Mouse (Mus musculus): ENCODE measurements around the gene Pik3r2. TPM values are rescaled to one million over a fixed set of nuclear protein-coding genes. Genes with fewer than 3 reads are reported as not detected.

The Pik3r2 gene
- polyA plus RNA-seq, 1 experiment from 2014 or later: 92.5 TPM

DNA sequence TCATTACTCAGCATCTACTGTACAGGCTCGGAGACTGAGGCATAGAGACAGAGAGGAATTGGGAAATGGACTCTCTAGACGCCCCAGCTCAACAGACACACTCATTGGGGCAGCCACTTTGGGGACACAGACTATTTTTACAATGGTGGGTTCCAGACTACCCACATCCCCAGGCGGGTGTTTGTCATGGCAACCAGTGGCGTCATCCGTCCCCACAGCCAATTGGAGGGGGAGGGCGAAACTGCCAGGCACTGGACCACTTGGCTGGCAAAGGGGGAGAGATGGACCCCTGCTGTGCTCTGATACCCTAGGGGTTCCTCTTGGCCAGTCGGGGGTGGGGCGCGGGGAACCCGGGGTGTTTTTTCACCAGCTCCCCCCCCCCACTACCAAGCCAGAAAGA, 24.1 kb upstream of the Pik3r2 start:
- Histone ChIP-seq H3K4me2 (replicated peaks) (no peak overlapping the region), H3K9ac (no peak overlapping the region), H3K9me3 (replicated peaks) (no peaks in the 10 kb centered on the region), H3K4me1 (peaks cover 37% of the 10 kb centered on the region), H3K27ac (replicated peaks) (no peak overlapping the region), H3K36me3 (no peaks in the 10 kb centered on the region), H3K4me3 (replicated peaks) (no peak overlapping the region), H3K27me3 (peaks cover 53% of the 10 kb centered on the region)
- 52% methylated on average over 10 of the region's 10 CpGs for WGBS
- no peak for ATAC-seq (ENCODE audit: insufficient number of reproducible peaks, low FRiP score, low TSS enrichment, low read depth)

DNA sequence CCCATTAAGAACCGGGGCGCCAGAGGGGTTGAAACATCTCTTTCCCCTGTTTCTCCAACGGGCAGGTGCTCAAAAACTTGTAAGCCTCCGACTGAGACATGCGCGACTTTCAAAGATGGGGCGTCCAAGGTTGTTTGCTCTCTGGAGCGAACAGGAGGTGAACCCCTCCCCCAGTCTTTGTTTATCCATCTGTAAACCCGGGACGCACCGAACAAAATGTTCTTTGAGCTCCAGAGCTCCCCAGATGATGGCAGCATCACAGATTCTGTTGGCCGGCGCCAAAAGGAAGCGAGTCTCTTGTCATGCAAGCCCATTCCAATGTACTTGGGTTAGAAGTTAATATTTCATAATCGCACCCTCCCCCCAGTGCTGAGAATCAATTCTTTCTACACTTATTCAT, 21.8 kb upstream of the Pik3r2 start:
- 10% methylated on average over 15 of the region's 15 CpGs for WGBS
- H3K4me3 ChIP-seq (replicated peaks): peak overlapping the region; percentile 58
- H3K9ac ChIP-seq: no peak overlapping the region

DNA sequence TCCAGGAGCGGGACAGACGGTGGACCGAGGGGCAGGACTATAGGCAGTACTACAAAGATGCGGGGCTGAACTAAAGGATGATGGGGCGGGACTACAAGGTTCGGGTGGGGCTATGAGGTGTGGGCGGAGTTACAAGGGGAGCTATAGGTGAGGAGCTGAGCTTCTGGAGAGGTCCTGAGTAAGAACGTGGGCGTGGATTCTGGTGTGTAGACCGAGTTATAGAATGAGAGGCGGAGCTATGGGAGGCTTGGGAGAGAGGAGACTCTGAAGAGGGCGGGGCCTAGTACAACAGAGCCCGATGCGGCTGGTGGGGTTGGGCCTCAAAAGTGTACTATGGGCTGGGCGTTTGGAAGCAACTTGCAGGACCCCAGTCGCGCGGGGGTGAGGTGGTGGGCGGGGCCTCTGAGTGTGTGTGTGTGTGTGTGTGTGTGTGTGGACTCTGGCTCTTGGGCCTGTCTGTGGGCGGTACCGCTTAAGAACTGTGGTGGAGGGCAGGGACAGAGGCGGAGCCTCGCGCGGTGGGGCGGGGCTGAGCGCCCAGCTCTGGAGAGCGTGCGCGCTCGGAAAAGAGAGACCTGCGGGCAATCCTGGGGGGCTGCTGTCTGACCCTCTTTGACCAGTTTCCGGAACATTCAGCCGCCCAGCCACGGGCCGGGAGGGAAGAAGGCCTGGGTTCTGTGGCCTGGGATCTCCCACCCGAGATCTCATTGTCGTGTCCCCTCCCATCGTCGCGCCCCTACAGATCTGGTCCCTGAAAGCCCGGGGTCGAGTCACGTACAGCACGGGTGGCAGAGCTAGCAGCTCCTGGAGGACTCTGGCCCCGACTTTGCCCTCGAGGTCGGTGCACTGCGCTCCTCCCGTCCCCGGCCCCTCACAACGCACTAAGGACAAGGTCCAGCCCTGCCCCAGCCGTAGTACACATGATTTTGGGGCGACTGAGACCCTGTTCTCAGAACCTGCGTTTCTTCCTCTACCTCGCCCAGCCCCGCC, 20.9 kb upstream of the Pik3r2 start:
- under 1% methylated on average over 57 of the region's 57 CpGs for WGBS
- peaks cover 40% of the 10 kb centered on the region for H3K27me3 ChIP-seq
- ATAC-seq (ENCODE audit: insufficient number of reproducible peaks, low FRiP score, low TSS enrichment, low read depth): peak; percentile 88

More for the DNA sequence above, 21.8 kb upstream of the Pik3r2 start:
- no peak overlapping the region for H3K27ac ChIP-seq (replicated peaks)
- no peaks in the 10 kb centered on the region for H3K36me3 ChIP-seq
- peak overlapping the region; percentile 94 for H3K4me2 ChIP-seq (replicated peaks)
- no peak for ATAC-seq (ENCODE audit: insufficient number of reproducible peaks, low FRiP score, low TSS enrichment, low read depth)
- no peaks in the 10 kb centered on the region for H3K9me3 ChIP-seq (replicated peaks)
- H3K27me3 ChIP-seq: peaks cover 40% of the 10 kb centered on the region
- H3K4me1 ChIP-seq: peaks cover 25% of the 10 kb centered on the region

DNA sequence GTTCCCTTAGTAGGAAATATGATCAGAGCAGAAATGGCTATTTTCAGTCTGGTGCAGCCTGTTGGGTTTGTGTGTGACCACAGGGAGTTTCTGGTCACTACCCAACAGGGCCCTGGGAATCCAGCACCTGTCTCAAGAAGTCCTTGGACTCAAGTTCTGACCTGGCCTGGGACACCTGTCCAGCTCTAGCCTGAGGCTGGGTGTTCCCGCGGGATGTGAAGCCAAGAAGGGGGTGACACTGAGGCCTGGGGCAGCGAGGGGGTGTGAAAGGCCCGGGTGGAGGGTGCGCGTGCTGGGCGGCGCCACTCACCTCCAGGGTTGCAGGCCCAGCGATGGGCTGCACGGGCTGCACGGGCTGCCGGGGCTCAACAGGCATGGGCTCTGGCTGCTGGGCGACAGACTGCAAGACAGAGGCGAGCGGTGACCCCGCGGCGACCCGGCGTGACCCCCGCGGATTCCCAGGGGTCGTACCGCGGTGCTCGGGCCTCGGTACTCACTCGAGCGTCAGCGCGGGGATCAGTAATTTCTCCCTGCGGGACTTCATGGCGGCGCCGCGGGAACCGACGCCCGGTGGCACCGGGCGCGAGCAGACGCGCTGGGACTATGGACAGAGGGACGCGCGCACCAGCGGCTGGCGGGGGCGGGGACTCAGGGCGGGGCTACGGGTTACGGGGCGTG, 20.0 kb upstream of the Pik3r2 start:
- peaks cover 33% of the 10 kb centered on the region for H3K27me3 ChIP-seq
- H3K36me3 ChIP-seq: no peaks in the 10 kb centered on the region
- ATAC-seq (ENCODE audit: insufficient number of reproducible peaks, low FRiP score, low TSS enrichment, low read depth): no peak
- peaks cover 38% of the 10 kb centered on the region for H3K4me1 ChIP-seq
- no peaks in the 10 kb centered on the region for H3K9me3 ChIP-seq (replicated peaks)
- WGBS: 2% methylated on average over 54 of the region's 54 CpGs
- 0 out of 2 replicates have a peak overlapping the region, but pooled peaks have one; percentile 13 for H3K27ac ChIP-seq (replicated peaks)
- peak overlapping the region; percentile 58 for H3K4me3 ChIP-seq (replicated peaks)
- H3K4me2 ChIP-seq (replicated peaks): peak overlapping the region; percentile 94
- peak overlapping the region; percentile 48; the same call in 1 of the 2 replicates for H3K9ac ChIP-seq

More for the DNA sequence above, 20.9 kb upstream of the Pik3r2 start:
- peak overlapping the region; percentile 94 for H3K4me2 ChIP-seq (replicated peaks)
- 0 out of 2 replicates have a peak overlapping the region, but pooled peaks have one; percentile 13 for H3K27ac ChIP-seq (replicated peaks)
- H3K4me3 ChIP-seq (replicated peaks): peak overlapping the region; percentile 58
- no peaks in the 10 kb centered on the region for H3K9me3 ChIP-seq (replicated peaks)
- H3K9ac ChIP-seq: peak overlapping the region; percentile 48
- H3K36me3 ChIP-seq: no peaks in the 10 kb centered on the region
- peaks cover 34% of the 10 kb centered on the region for H3K4me1 ChIP-seq

DNA sequence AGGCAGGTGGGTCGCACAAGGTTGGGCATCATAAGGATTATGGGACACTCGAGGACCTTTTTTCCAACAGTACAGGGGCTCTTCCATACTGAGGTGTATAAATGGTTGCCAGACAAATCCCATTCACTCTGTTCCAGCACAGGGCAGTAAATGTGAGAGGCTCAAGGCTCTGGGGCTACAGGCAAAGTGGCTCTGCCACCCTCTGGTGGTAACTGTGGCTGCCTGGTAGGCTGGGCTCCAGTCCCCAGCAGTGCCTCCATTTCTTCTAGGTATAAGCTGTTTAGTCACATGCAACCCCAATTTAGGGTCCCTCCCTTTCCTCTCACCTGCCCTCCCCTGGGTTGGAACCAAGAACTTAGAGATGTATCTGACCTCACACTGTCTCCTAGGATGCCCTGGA, 18.9 kb upstream of the Pik3r2 start:
- Histone ChIP-seq H3K9me3 (replicated peaks) (no peaks in the 10 kb centered on the region), H3K4me1 (peaks cover 48% of the 10 kb centered on the region), H3K9ac (no peak overlapping the region), H3K4me3 (replicated peaks) (no peak overlapping the region), H3K27me3 (peaks cover 27% of the 10 kb centered on the region), H3K4me2 (replicated peaks) (no peak overlapping the region), H3K36me3 (no peaks in the 10 kb centered on the region), H3K27ac (replicated peaks) (no peak overlapping the region)
- 79% methylated on average over 2 of the region's 2 CpGs for WGBS
- ATAC-seq (ENCODE audit: insufficient number of reproducible peaks, low FRiP score, low TSS enrichment, low read depth): no peak

DNA sequence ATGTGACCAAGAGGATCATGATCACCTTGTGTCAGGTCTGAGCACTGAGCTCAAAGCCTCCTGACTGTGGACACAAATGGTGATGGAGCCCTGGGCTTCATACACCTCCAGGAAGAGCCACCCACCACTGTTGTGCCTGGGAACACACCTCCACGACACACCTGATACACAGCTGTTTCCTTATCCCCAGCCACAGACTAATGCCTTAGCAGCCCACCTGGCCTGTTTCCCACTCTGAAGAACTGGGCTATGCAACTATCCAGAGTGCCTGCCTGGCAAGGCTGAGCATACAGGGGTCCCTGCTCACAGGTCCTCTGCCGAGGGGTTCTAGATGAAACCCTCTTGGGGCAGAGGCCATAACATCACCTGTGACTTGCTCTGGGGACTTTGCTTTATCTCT, 17.7 kb upstream of the Pik3r2 start:
- peaks cover 16% of the 10 kb centered on the region for H3K27me3 ChIP-seq
- ATAC-seq (ENCODE audit: insufficient number of reproducible peaks, low FRiP score, low TSS enrichment, low read depth): no peak
- WGBS: 90% methylated on average over 2 of the region's 2 CpGs
- H3K4me1 ChIP-seq: peaks cover 55% of the 10 kb centered on the region
- no peaks in the 10 kb centered on the region for H3K9me3 ChIP-seq (replicated peaks)
- H3K36me3 ChIP-seq: peaks cover 1% of the 10 kb centered on the region; the same call in 1 of the 2 replicates
- no peak overlapping the region for H3K4me3 ChIP-seq (replicated peaks)
- no peak overlapping the region for H3K9ac ChIP-seq
- no peak overlapping the region for H3K27ac ChIP-seq (replicated peaks)
- no peak overlapping the region for H3K4me2 ChIP-seq (replicated peaks)

DNA sequence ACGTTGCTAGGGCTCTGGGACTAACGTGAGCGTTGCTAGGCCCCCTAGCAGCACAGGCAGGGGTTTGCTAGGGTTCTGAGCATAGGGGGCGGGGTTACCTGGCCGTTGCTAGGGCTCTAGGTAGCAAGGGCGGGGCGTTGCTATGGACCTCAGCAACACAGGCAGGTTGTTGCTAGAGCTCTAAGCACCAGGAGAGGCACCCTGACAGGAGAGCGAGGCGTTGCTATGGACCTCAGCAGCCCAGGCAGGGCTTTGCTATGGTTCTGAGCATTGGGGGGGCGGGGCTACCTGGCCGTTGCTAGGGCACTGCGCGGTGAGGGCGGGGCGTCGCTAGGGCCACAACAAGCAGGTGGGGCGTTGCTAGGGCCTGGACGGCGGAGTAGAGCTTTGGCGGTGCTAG, 16.2 kb upstream of the Pik3r2 start:
- H3K4me2 ChIP-seq (replicated peaks): peak overlapping the region; percentile 92
- peak; percentile 51 for ATAC-seq (ENCODE audit: insufficient number of reproducible peaks, low FRiP score, low TSS enrichment, low read depth)
- H3K9ac ChIP-seq: no peak overlapping the region; the same call in 1 of the 2 replicates
- H3K9me3 ChIP-seq (replicated peaks): no peaks in the 10 kb centered on the region
- H3K4me1 ChIP-seq: peaks cover 61% of the 10 kb centered on the region
- peaks cover 15% of the 10 kb centered on the region for H3K36me3 ChIP-seq
- WGBS: under 1% methylated on average over 20 of the region's 20 CpGs
- H3K4me3 ChIP-seq (replicated peaks): peak overlapping the region; percentile 66
- H3K27me3 ChIP-seq: 0 out of 2 replicates have a peak, but pooled peaks cover under 1% of the 10 kb centered on the region
- peak overlapping the region; percentile 85 for H3K27ac ChIP-seq (replicated peaks)

DNA sequence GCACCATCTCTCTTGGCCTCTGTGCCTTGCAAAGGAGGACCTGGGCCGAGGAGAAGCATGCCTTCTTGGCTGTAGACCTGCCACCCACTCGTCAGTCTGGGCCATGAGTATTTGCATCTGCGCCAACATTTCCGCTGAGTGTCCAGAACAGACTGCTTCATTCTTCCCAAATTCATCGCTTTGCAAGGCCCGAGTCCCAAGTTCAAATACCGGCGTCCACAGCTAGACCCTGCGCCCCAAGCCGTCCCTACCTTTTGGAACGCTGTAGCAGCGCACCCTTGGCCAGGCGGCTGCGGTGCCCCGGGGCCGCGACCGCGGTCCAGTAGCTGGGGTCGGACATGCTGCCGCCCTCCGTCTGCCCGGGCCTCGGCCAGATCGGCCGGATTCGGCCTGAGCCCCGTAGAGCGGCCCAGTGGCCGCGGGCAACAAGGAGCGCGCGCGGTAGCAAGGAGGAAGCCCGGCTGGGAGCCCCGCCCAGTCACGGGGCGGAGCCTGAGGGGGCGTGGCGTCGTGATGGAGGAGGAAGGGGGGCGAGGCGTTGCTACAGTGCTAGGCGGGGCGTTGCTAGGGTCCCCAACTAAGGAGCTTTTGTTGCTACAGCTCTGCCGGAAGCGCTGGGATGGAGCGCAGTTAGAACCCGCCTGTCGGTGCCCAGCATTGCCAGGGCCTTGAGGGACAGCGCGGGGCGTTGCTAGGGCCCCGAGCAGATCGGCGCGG, 15.6 kb upstream of the Pik3r2 start:
- H3K4me1 ChIP-seq: peaks cover 56% of the 10 kb centered on the region
- ATAC-seq (ENCODE audit: insufficient number of reproducible peaks, low FRiP score, low TSS enrichment, low read depth): peak; percentile 82
- H3K9ac ChIP-seq: peak overlapping the region; percentile 90
- H3K27ac ChIP-seq (replicated peaks): peak overlapping the region; percentile 85
- peak overlapping the region; percentile 92 for H3K4me2 ChIP-seq (replicated peaks)
- peak overlapping the region; percentile 66 for H3K4me3 ChIP-seq (replicated peaks)
- 3% methylated on average over 58 of the region's 58 CpGs for WGBS
- peaks cover 19% of the 10 kb centered on the region for H3K36me3 ChIP-seq
- no peaks in the 10 kb centered on the region for H3K9me3 ChIP-seq (replicated peaks)
- no peaks in the 10 kb centered on the region for H3K27me3 ChIP-seq

DNA sequence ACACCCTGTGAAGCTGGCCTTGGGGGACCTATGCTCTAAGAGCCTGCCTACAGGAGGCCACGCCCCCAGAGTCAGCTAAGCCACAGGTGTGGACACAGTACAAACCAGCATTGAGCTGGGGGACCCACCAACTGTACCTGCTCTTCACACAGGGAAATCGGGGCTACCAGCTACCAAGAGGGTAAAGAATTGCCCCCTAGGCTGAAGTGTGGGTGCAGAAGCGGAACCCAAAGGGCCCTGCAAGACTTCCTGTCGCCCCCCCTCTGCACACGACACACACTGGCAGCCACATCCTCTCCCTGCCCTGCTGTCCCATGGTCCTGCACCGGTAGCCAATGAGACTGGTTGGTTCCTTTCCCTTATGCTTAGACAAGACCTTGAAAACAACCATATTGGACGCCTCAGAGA, 14.8 kb upstream of the Pik3r2 start:
- H3K27me3 ChIP-seq: no peaks in the 10 kb centered on the region
- H3K4me2 ChIP-seq (replicated peaks): peak overlapping the region; percentile 92
- ATAC-seq (ENCODE audit: insufficient number of reproducible peaks, low FRiP score, low TSS enrichment, low read depth): no peak
- H3K4me3 ChIP-seq (replicated peaks): peak overlapping the region; percentile 66
- H3K9me3 ChIP-seq (replicated peaks): no peaks in the 10 kb centered on the region
- 54% methylated on average over 7 of the region's 7 CpGs for WGBS
- no peak overlapping the region for H3K27ac ChIP-seq (replicated peaks)
- peaks cover 27% of the 10 kb centered on the region for H3K36me3 ChIP-seq
- peak overlapping the region; percentile 90; the same call in 1 of the 2 replicates for H3K9ac ChIP-seq
- peaks cover 51% of the 10 kb centered on the region for H3K4me1 ChIP-seq

DNA sequence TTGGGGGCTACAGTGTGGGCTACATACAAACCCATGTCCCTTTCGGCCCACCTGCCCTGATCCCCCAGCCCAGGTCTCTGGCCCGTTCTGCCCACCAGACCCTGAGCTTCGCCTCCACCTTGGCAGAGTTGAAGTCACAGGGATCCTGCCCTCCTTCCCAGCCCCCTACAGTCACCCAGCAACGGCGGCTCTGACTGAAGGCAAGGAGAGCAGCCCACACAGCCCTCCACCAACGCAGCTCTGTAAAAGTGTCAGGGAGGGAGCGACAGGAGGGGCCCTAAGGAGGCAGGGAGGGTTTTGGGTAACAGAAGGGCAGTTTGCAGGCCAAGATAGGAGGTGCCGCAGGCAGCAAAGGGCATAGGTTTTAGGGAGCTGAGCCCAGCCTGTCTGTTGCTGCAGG, 14.3 kb upstream of the Pik3r2 start:
- Histone ChIP-seq H3K27ac (replicated peaks) (no peak overlapping the region), H3K27me3 (no peaks in the 10 kb centered on the region), H3K36me3 (peaks cover 32% of the 10 kb centered on the region), H3K9ac (peak overlapping the region; percentile 2; the same call in 1 of the 2 replicates), H3K4me2 (replicated peaks) (peak overlapping the region; percentile 92), H3K9me3 (replicated peaks) (no peaks in the 10 kb centered on the region), H3K4me3 (replicated peaks) (peak overlapping the region; percentile 66), H3K4me1 (peaks cover 49% of the 10 kb centered on the region)
- ATAC-seq (ENCODE audit: insufficient number of reproducible peaks, low FRiP score, low TSS enrichment, low read depth): no peak
- WGBS: 56% methylated on average over 8 of the region's 8 CpGs

Measured in embryonic facial prominence, embryonic 15.5 days (tissue).